Mouse (Mus musculus) kidney, adult 11 months (tissue): ENCODE measurements around the gene Ebf1.

Source experiments
- DNase-seq: peaks from one replicate; pipeline ENCODE4 v3.0.0; 2022

The Ebf1 gene

DNA sequence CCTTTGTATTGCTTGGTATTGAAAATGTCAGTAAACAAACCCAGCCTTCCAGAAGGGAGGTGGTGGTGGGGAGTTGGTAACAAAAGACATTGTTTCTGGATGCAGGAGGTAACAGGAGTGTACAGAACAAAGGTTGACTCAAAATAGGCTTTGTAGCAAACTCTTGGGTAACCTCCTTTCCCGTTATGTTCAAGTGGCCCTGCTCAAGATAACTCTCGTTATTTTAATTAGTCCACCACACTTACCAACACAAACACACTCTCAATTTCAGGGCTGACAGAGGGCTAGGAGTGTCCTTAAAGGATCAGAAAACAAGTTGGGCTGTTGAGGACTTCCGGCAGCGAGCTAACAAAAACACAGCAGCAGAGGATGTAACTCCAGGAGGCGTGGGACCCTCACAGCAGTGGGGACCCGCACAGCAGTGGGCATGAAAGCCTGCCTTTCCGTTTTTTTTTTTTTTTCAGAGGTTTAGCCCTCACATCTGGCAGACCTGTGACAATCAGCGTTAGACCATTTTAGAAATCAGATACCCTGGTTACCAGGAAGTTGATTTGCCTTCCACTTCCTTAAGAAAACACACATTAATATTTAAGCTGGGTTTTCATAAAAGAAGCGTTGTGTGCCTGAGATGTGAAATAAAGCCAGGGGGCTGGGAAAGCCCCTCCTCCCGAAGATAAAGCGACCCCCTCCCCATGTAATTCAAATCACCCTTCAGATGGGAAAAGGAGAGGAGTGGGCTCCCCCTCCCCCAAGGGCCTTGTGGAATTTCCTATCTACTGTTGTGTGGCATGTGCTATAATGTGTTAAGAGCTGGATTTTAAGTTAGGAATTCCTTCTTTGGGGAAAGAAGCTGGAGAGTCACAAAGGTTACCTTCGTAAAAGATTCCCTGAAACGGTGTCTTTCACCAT lies 90.5 kb downstream of the Ebf1 start:
- DNase-seq = no peak

DNA sequence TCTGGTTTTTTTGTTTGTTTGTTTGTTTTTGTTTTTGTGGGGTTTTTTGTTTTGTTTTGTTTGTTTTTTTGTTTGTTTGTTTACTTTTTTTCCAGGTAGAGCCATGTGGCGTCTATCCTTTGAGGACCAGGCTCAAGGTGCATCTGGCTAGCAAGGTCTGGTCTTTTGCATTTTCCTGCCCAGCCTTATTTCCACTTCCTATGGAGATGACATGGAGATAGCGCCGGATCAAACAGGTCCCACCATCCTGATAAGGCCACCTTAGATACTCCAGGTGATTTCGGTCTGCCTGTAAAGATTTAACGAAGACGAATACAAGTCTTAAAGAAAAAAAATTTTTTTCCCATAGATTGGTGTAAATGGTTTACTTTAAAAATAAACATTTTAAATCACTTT lies 91.2 kb downstream of the Ebf1 start:
- no peak for DNase-seq

DNA sequence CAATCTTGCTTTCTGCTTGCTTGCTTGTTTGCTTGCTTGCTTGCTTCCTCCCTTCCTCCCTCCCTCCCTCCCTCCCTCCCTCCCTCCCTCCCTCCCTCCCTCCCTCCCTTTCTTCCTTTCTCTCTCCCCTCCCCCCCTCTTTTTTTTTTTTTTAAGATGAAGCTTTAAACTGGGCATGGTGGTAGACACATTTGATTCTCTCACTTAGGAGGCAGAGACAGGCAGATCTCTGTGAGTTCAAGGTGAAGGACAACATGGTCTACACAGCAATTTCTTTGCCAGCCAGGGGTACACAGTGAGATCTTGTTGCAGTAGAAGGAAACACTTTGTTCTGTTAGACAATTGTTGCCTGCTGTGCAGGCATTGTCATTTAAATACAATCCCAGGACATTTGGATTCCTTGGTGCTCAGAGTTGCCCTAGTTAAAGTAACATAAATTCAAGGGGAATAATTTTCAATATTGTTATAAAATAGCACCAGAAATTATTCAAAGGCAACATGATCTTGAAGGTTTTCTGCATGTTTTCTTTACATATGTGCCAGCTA lies 92.0 kb downstream of the Ebf1 start:
- no peak for DNase-seq

DNA sequence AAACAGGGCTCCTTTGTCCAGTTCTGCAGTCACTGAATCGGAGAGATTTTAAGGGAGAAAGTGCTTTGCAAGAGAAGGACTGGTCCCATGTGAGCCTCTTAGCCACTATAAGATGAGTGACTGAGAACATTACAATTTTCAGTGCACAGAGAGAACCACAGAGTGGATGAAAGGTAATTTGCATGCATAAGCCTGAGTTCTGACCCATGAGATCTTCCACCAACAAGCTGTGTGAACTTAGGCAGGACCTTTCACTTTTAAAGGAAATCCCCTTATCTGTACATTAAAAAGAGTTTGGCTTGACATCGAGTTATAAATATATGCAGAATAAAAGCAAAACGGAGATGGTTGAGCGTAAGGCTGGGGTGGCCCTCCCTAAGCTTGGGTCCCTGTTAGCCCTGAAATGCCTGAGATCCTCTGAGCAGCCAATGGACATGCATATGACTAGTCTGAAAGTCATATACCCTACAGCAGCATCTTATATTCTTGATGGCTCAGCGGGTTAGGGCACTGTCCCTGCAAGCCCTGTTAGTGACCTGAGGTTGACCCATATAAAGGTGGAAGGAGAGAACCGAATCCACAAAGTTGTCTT lies 92.8 kb downstream of the Ebf1 start:
- DNase-seq = no peak

DNA sequence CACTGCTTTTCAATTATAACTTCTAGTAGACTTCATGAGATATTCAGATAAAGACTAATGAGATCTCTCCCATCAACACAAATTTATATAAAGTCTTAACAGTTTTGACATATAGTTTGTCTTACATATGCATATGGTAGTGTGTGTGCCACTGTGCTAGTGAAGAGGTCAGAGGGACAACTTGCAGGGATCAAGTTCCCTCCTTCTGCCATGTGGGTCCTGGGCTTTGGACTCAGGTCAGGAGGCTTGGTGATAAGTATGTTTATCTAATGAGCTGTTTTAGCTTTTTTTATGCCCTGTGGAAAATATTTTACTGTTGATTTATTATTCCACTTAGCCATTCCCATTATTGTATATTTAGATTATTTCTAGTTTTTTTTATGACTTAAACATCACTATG lies 93.7 kb downstream of the Ebf1 start:
- no peak for DNase-seq

DNA sequence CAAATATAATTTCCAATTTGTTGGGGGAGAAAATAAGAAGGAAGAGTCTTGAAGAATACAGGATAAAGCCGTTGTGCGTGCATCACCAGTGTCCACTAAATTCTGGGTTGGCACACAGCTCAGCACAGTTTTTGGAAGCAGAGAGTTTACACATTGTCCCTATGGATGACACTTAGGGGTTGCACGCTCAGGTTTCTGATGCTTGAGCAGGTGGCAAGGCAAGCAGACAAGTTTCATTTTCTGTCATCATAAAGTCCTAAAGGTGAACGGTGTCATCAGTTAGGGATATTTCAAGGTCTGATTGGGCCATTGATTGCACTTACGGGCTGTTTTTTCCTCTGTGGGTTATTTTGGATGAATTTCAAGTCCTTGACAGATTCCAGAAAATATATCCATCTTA lies 97.1 kb downstream of the Ebf1 start:
- no peak for DNase-seq

DNA sequence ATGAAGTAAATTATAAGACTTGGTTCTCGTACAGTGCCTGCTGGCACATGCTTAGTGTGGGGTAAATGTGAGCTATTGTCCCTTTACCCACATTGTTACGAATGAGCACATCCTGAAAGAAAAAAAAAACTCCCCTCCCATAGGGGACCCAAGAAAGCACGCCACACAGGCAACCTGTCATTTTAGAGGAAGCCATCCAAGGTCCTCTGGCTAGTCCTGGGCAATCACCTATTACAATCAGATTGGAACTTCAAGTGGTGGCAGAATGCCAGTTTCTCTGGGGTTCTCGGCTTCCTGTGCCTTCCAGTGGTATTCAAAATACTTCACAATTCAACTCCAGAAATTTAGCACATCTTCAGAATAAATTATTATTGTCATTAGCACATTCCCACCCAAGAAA lies 98.7 kb downstream of the Ebf1 start:
- peak; percentile 30 for DNase-seq

DNA sequence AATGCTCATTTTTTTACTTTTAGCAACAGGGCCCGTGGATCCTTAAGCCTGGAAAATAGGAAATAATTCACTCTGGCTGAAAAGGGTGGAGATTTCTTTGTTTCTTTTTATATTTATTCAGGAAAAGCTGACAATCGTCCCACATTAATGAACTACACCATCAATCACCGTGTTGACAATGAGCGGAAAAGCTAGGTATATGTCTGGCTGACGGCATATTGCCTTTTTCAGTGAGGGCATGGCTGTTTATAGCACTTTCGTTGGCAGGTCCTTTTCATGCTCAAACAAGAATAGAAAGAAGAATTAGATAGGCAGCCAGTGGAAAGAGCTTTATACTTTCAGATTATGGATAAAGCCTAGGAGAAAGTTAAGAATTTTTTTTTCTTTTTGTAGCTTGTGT lies 99.8 kb downstream of the Ebf1 start:
- peak; percentile 41 for DNase-seq

DNA sequence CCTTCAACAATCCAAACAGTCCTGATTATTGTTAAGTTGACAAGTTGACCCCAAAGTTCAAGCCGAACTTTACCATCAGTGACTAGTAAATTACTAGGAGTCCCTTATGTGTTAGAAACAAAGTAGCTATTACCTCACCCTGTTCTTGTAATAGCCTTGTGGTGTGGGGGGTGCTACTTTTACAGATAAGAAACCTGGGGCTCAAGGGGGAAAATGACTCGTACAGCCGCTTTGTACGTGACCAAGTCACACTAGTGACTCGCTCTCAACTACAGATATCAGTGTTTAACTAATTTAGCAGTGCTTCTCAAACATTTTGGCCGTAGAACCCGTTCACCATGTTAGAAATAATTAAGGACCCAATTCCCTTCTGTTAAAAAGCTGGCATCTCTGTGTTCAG lies 100.5 kb downstream of the Ebf1 start:
- DNase-seq = no peak

DNA sequence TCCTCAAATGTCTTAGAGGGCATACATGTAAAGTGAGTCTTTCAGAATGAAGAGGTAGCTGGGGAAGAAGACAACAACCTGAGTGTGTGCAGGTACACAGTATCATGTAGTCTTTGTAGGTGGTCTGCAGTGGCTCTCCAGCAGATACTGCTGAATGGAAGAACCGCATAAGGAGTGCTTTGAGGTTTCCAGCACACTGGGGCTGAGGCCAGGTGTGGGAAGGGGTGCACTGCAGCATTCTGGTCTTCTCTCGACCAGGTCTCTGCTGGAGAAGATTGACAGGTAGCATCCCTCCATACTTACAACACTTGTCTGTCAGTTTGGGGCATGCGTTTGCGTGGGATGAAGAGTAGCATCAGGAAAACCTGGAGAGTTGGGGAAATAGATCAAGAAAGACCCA lies 104.9 kb downstream of the Ebf1 start:
- no peak for DNase-seq

DNA sequence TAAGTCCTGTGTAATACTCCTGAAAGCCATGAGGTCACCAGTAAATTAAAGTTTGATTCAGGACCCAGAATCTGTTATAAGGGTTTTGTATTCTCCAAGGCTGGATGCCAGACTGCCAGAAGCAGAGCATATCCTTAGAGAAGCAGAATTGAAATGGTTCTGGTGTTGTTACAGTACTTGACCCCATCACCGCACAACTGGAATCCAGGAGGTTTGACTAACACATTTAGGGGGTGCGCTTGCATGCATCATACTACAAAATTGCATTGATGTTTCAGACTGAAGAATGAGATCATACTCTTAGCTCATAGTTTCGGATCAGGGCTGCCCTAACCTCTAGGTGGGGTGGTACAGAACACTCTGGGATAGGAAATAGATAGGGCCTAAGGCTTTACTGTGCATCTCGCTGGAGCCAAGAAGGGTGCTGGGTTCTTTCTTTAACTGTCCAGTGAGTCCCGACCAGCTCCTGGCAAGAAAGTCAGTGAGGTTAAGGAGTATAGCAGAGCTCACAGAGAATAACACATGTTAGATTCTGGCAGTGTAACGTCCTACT lies 106.9 kb downstream of the Ebf1 start:
- no peak for DNase-seq

DNA sequence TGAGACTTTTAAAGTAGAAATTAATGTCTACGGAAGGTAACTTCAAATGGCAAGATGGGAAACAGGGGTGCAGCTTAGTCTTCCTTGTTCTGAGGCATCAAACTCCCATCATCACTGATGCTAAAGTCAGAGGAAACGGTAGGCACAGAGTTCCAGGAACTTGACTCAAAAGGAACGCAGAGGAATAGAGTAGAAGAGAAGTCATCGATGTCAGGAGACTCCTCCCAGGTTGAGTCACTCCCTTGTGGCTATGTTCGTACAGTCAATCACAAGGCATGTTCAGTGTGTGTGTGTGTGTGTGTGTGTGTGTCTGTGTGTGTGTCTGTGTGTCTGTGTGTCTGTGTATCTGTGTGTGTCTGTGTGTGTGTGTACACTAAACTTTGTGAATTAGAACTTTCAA lies 108.6 kb downstream of the Ebf1 start:
- DNase-seq = no peak

DNA sequence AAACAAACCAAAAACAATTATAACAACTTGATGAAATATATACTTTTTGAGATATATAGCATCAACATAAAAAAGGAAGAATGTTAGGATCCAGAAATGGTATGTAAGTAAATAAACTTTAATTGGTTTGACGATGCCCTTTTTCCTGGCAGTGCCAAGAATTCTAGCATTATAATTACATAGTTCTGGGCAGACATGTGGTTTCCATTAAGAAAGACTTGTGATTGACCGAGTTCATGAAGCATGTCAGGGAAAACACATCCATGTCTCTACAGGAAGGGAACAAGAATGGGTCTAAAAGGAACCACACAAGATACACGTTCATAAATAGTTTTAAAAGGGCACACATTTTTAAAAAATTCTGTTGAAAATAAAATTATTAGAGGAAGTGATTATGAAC lies 110.3 kb downstream of the Ebf1 start:
- no peak for DNase-seq

DNA sequence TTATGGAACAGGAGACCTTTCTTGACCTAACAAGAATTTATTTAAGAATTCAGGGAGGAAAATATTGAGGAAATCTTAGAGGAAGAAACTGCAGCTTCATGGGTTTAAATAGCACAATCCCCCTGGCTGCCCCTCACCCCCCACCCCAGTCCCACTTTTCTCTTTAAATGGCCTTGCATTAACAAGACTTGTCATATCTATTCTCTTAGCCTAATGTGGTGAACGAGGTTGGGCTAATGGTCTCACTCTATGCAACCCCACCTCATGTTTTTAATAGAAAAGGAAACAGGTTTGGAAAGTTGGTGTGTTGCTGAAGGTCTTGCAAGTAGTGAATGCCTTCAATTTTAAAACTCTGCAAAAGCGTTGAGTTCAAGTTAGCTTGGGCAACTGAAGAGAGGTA lies 110.7 kb downstream of the Ebf1 start:
- no peak for DNase-seq

DNA sequence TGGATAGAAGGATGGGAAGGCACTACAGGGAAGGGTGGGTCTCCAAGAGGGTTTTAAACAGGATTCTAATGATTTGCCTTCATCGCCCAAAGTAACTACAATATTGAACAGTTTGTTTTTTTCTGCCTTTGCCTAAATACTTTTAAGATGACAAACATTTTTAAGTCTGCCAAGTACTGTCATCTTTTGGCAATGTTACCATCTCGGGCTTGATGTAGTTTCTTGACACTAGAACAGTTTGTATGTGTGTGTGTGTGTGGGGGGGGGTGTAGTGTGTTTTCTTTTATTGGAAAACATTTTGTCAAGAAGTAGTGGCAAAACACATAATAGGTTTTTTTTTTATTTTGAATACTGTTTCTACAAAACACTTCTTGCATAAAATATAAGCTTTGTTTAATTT lies 111.2 kb downstream of the Ebf1 start:
- DNase-seq = no peak

DNA sequence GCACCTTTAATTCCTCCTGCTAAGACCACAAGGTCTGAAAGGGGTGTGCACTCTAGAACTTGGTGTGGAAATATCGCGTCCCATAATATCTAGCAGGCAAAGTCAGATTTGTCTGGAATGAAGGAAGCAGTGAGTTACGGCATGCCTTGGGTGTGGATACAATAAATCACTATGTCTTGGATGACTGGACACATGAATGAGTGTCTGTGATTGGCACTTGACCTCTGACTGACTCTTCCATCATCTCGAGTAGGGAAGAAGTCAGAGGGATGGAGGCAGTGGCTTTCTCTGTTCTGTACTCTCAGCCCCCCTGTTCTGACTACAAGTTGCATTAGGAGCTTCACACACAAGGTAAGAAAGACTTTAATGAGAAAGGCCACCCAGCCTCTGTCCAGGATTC lies 112.8 kb downstream of the Ebf1 start:
- DNase-seq = no peak

DNA sequence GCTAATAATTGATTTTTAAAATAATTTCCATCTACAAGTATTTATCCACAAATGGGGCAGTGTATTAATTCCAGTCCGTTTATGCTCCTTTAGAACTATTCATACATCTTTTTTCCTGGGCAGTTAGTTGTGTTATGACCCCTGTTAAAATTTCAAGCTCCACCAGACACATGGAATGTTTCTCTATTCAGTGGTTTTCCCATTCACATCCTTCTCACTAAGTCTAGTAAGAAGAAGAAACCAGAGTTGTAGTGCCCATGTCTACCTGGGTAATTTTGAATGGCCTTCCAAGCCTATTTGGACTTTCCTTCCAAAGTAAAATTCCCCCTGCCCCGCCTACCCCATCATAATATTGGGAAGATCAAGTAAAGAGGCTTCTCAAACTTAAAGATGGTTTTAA lies 114.6 kb downstream of the Ebf1 start:
- no peak for DNase-seq

DNA sequence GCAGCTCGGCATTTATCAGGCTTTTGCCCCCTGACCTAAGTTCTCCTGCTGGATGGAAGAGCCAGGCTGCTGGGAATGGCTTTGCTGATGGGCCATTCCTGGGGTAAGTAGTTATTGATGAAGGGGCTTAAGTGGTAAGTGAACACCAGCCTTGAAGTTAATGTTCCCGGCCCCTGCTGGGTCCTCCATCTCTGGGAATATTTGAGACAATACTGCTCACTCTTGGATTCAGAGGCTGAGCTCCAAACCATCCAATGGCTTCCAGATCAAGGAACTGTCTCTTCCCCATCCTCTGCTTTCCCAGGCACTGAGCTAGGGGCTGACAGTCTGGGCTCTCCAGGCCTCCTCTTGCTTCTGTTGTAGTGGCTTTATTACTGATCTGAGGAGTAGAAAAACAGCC lies 116.2 kb downstream of the Ebf1 start:
- no peak for DNase-seq

DNA sequence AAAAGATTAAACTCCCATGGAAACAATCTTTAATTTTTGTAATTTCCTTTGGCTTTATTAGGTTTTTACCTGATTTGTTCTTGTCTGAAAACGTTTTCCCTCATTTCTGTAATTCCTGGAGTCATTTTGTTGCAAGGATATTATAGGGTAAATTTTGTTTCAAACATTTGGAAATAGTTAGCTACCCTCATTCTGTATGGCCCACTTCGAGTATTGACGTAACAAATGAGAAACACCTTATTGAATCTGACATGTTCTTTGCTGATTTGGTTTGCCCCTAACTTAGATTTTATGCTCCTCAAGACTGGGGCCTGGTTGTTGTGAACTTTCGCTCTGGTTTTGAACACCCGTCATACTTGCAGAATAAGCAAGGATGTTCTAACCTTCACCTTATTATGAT lies 120.9 kb downstream of the Ebf1 start:
- DNase-seq = no peak

DNA sequence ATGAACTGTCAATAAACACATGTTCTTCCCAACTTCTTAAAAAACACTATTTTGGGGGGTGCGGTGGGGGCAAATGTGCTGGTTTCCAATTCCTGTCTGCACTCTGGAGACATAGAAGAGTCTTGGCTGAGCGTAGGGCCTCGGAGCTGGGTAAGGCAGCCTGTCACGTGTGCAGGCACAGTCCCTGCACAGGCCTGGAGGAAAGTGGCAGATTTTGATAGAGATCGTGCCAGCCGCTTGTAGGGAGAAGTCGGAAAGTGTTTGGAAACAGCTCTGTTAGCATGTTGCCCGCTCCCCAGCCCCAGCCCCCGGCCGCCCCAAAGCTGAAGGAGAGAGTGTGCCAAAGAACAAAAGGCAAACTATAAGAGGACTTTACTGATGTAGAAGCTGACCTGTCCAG lies 121.7 kb downstream of the Ebf1 start:
- DNase-seq = no peak

DNA sequence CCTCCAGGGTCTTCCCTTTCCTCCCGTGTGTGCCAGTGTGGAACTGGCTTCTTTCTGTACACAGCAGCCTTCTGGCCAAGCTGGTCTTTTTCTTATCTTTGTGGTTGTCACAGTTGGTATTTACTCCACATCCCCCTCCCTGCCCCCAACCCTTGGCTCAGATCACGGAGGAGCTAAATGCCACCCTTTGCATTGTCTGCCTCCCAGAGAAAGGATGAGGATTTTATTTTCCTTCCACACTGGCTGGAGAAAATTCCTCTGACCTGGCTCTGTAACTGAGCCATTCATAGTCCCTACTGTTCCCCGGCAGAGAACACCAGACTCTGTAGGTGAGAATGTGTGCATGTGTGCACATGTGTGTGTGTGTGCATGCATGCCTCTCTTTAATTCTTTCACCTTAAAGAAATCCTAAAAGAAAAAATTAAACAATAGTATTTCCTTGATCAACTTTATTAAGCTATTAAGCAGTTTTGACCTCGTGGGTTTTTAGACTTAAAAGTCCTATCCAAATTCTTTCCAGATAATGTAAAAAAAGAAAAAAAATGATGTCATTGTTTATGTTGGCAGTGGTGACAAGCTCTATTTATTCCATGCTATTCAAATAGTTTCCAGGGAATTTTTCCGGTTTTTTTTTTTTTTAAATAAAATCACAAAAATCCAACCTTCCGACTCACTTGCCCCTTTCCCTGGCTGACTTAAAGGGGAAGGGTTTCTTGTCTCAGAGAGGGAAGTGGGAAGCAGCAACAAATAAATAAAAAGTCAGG lies 123.3 kb downstream of the Ebf1 start:
- DNase-seq = no peak

DNA sequence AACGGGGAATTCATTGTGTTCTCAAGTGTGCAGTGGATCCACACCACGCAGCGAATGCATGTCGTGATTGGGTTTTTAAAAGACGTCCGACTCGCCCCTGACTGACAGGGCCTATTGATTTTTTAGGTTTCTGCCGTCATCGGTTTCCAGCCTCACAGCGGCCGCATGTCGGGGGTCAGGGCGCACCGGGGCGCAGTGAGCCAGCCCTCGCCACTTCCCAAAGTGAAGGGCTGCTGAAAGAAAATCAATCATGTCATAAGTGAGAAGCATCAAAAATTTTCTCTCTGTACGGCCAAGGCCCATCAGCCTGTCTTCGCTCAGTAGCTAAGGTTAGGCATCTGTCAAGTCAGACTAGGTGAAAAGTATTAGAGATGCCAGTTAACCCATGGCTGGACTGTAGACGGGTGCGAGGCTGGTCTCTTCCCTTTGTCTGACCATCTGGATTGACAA lies 124.0 kb downstream of the Ebf1 start:
- no peak for DNase-seq

DNA sequence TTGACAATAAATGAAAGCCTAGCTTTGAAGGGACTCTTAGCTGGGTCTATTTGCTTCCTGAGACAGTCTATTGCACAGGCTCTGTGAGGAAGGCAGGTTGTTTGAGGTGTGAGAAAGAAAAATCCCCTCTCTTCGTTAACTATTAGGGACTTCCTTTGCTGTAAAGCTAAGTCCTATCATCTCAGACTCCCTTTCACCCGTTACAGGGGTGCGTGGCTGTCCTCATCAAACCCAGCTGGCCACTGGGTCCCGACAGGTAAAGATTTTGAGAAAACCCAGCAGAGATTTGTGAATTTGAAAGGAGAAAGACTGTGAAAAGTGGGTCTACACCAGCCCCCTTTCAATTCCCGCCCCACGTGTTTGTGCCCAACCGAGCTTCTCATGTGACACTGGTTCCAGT lies 127.3 kb downstream of the Ebf1 start:
- DNase-seq = no peak
